Mouse (Mus musculus): ENCODE results near the gene Nt5m. TPM values are rescaled to one million over a fixed set of nuclear protein-coding genes. Genes with fewer than 3 reads are reported as not detected.

Nt5m gene
- polyA plus RNA-seq, 1 experiment: 99.5 TPM

- H3K4me3 ChIP-seq (replicated peaks; ENCODE audit: insufficient read depth, low read depth, low read length): no peak overlapping the region
- H3K27me3 ChIP-seq (ENCODE audit: control insufficient read depth, insufficient read depth, low read length): no peaks in the 10 kb centered on the region
- H3K4me1 ChIP-seq (ENCODE audit: control insufficient read depth, insufficient read depth, low read length): no peaks in the 10 kb centered on the region
- no peak for DNase-seq
- 63% methylated on average over 1 of the region's 1 CpGs for WGBS
- no peak overlapping the region for H3K27ac ChIP-seq (ENCODE audit: insufficient read depth, low read length)
- TF ChIP-seq CTCF (IDR thresholded peaks at IDR 0.05; ENCODE audit: borderline replicate concordance, insufficient read depth, low read depth, low read length) (no peak), POLR2A (IDR thresholded peaks at IDR 0.05; ENCODE audit: borderline replicate concordance, insufficient read depth, low read length) (no peak)
Observed at GRCm38 (mm10) chr11:59911523-59911922, 72.3 kb downstream of the Nt5m start.

DNA sequence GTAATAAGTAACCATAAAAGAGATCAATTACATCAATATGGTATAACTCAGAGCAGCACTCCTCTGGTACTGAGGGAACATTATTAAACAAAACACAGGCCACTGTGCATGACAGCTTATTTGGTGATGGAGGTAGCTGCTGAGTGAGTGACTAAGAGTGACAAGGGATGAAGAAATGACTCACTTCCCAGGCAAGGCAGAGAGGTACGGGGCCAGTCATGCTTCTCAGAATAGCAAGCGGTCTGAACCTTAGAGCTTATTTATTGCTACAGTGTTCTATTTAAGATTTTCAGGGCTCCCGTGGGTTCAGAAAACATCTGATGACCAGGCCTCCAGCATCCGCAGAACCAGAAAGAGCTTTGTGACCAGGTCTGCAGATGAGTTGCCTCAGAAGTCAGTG lies 74.5 kb downstream of the Nt5m start:
- Histone ChIP-seq H3K4me1 (ENCODE audit: control insufficient read depth, insufficient read depth, low read length) (no peaks in the 10 kb centered on the region), H3K27ac (ENCODE audit: insufficient read depth, low read length) (no peak overlapping the region), H3K27me3 (ENCODE audit: control insufficient read depth, insufficient read depth, low read length) (no peaks in the 10 kb centered on the region), H3K4me3 (replicated peaks; ENCODE audit: insufficient read depth, low read depth, low read length) (no peak overlapping the region)
- DNase-seq: no peak
- TF ChIP-seq CTCF (IDR thresholded peaks at IDR 0.05; ENCODE audit: borderline replicate concordance, insufficient read depth, low read depth, low read length) (no peak), POLR2A (IDR thresholded peaks at IDR 0.05; ENCODE audit: borderline replicate concordance, insufficient read depth, low read length) (no peak)
- 88% methylated on average over 4 of the region's 4 CpGs for WGBS

DNA sequence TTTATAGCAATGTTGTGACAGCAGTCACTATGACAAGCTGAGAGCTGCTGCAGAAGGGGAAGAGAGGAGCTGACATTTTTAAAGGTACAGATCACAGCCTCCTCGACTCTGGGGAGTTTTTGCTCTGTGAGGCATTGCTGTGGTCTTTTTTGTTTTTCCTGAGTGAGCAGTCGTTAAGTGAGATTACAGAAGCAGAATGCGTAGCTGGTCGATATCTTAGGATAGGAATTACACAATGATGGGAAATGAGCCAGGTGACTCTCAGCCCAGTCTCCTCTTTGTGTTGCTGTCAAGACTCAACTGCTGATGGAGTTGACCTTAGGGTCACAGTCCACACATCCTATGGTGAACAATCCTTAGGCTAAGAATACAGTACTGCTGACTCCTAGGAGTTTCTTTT lies 78.8 kb downstream of the Nt5m start:
- TF ChIP-seq POLR2A (IDR thresholded peaks at IDR 0.05; ENCODE audit: borderline replicate concordance, insufficient read depth, low read length) (no peak), CTCF (IDR thresholded peaks at IDR 0.05; ENCODE audit: borderline replicate concordance, insufficient read depth, low read depth, low read length) (no peak)
- H3K27me3 ChIP-seq (ENCODE audit: control insufficient read depth, insufficient read depth, low read length): no peaks in the 10 kb centered on the region
- H3K4me1 ChIP-seq (ENCODE audit: control insufficient read depth, insufficient read depth, low read length): no peaks in the 10 kb centered on the region
- 35% methylated on average over 4 of the region's 4 CpGs for WGBS
- H3K27ac ChIP-seq (ENCODE audit: insufficient read depth, low read length): no peak overlapping the region
- no peak overlapping the region for H3K4me3 ChIP-seq (replicated peaks; ENCODE audit: insufficient read depth, low read depth, low read length)
- no peak for DNase-seq

- no peaks in the 10 kb centered on the region for H3K27me3 ChIP-seq (ENCODE audit: control insufficient read depth, insufficient read depth, low read length)
- 82% methylated on average over 3 of the region's 3 CpGs for WGBS
- no peak for DNase-seq
- TF ChIP-seq POLR2A (IDR thresholded peaks at IDR 0.05; ENCODE audit: borderline replicate concordance, insufficient read depth, low read length): no peak
- TF ChIP-seq CTCF (IDR thresholded peaks at IDR 0.05; ENCODE audit: borderline replicate concordance, insufficient read depth, low read depth, low read length): no peak
- H3K27ac ChIP-seq (ENCODE audit: insufficient read depth, low read length): no peak overlapping the region
- H3K4me3 ChIP-seq (replicated peaks; ENCODE audit: insufficient read depth, low read depth, low read length): no peak overlapping the region
- no peaks in the 10 kb centered on the region for H3K4me1 ChIP-seq (ENCODE audit: control insufficient read depth, insufficient read depth, low read length)
Observed at GRCm38 (mm10) chr11:59919401-59919800, 80.2 kb downstream of the Nt5m start.

GRCm38 (mm10) chr11:59920331-59920730 lies 81.1 kb downstream of the Nt5m start:
- TF ChIP-seq CTCF (IDR thresholded peaks at IDR 0.05; ENCODE audit: borderline replicate concordance, insufficient read depth, low read depth, low read length) (no peak), POLR2A (IDR thresholded peaks at IDR 0.05; ENCODE audit: borderline replicate concordance, insufficient read depth, low read length) (no peak)

DNA sequence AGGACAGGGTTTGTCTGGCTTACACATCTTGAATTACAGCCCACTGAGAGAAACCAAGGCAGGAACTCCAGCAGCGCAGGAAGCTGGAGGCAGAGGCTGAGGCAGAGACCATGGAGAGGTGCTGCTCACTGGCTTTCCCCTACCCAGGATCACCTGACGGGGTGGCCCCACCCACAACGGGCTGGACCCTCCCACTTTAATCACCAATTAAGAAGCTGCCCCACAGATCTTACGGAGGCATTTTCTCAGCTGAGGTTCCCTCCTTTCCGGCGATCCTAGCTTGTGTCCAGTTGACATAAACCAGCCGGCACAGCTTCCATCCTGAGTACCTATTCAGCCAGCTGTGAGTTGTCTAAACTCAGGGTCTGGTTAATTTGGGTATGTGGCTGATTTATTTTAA lies 82.0 kb downstream of the Nt5m start:
- no peak for DNase-seq
- TF ChIP-seq POLR2A (IDR thresholded peaks at IDR 0.05; ENCODE audit: borderline replicate concordance, insufficient read depth, low read length) (no peak), CTCF (IDR thresholded peaks at IDR 0.05; ENCODE audit: borderline replicate concordance, insufficient read depth, low read depth, low read length) (no peak)
- H3K27me3 ChIP-seq (ENCODE audit: control insufficient read depth, insufficient read depth, low read length): no peaks in the 10 kb centered on the region
- no peaks in the 10 kb centered on the region for H3K4me1 ChIP-seq (ENCODE audit: control insufficient read depth, insufficient read depth, low read length)
- H3K27ac ChIP-seq (ENCODE audit: insufficient read depth, low read length): no peak overlapping the region
- H3K4me3 ChIP-seq (replicated peaks; ENCODE audit: insufficient read depth, low read depth, low read length): no peak overlapping the region
- WGBS: 30% methylated on average over 7 of the region's 7 CpGs

More at GRCm38 (mm10) chr11:59920331-59920730, 81.1 kb downstream of the Nt5m start:
- Histone ChIP-seq H3K27ac (ENCODE audit: insufficient read depth, low read length) (no peak overlapping the region), H3K4me3 (replicated peaks; ENCODE audit: insufficient read depth, low read depth, low read length) (no peak overlapping the region), H3K4me1 (ENCODE audit: control insufficient read depth, insufficient read depth, low read length) (no peaks in the 10 kb centered on the region), H3K27me3 (ENCODE audit: control insufficient read depth, insufficient read depth, low read length) (no peaks in the 10 kb centered on the region)
- WGBS: 78% methylated on average over 5 of the region's 5 CpGs
- no peak for DNase-seq

- no peak overlapping the region for H3K4me3 ChIP-seq (replicated peaks; ENCODE audit: insufficient read depth, low read depth, low read length)
- TF ChIP-seq CTCF (IDR thresholded peaks at IDR 0.05; ENCODE audit: borderline replicate concordance, insufficient read depth, low read depth, low read length) (no peak), POLR2A (IDR thresholded peaks at IDR 0.05; ENCODE audit: borderline replicate concordance, insufficient read depth, low read length) (no peak)
- H3K27ac ChIP-seq (ENCODE audit: insufficient read depth, low read length): no peak overlapping the region
- no peak for DNase-seq
- WGBS: 41% methylated on average over 4 of the region's 4 CpGs
- no peaks in the 10 kb centered on the region for H3K27me3 ChIP-seq (ENCODE audit: control insufficient read depth, insufficient read depth, low read length)
- H3K4me1 ChIP-seq (ENCODE audit: control insufficient read depth, insufficient read depth, low read length): no peaks in the 10 kb centered on the region
Observed at GRCm38 (mm10) chr11:59930031-59930430, 90.8 kb downstream of the Nt5m start.

Other genes starting within 250 kb of the Nt5m start
- gene Olfr223, start 246.2 kb upstream of the Nt5m start, polyA plus RNA-seq (2012; rRNA removed): not detected in 2 replicates
- gene Mprip, start 178.1 kb upstream of the Nt5m start, polyA plus RNA-seq (2012; rRNA removed): 158 and 160 TPM in 2 replicates
- gene Pld6, start 51.8 kb upstream of the Nt5m start, polyA plus RNA-seq (2012; rRNA removed): 2.3 and 2.5 TPM in 2 replicates
- gene Flcn, start 29.4 kb upstream of the Nt5m start, polyA plus RNA-seq (2012; rRNA removed): 81.1 and 88.2 TPM in 2 replicates
- 66.8 and 66.9 TPM in 2 replicates for gene Cops3, start 391 bp downstream of the Nt5m start, polyA plus RNA-seq (2012; rRNA removed)
- gene Med9, start 108.8 kb downstream of the Nt5m start, polyA plus RNA-seq (2012; rRNA removed): 36.7 and 37.8 TPM in 2 replicates
- gene Rasd1, start 125.5 kb downstream of the Nt5m start, polyA plus RNA-seq (2012; rRNA removed): 5.1 and 5.2 TPM in 2 replicates
- gene Pemt, start 207.0 kb downstream of the Nt5m start, polyA plus RNA-seq (2012; rRNA removed): 6.8 and 7.5 TPM in 2 replicates